Mouse (Mus musculus) MEL (cell line): ENCODE data around the gene Dolpp1. TPM values are rescaled to one million over a fixed set of nuclear protein-coding genes. Genes with fewer than 3 reads are reported as not detected.

Source experiments
- DNase-seq: peaks from one replicate; pipeline ENCODE4 v3.0.0; 2011; ENCODE audit warnings: low read depth, low spot score
- H3K27ac ChIP-seq: 2 replicates; pipeline ENCODE4 v1.5.1; 2012; ENCODE audit warnings: low read depth, mild to moderate bottlenecking, control low read depth, low read length, moderate library complexity; ENCODE audit not compliant: control insufficient read depth
- H3K27me3 ChIP-seq, 2 experiments: fragments of 150-350 bp in 1 of 2; sonication (generic) in 1 of 2; 2 replicates each; pipeline ENCODE4 v1.6.1; 2012; ENCODE audit warnings: low read length in 2 of 2, mild to moderate bottlenecking in 2 of 2, improper control_type of control experiment in 1 of 2, moderate library complexity in 1 of 2; ENCODE audit not compliant: insufficient read depth in 2 of 2, control insufficient read depth in 1 of 2
- H3K36me3 ChIP-seq, 2 experiments: 2 replicates each; pipeline ENCODE4 v1.6.1; 2012 to 2014; ENCODE audit warnings: low read length in 2 of 2, improper control_type of control experiment in 1 of 2, inconsistent platforms in 1 of 2, mild to moderate bottlenecking in 1 of 2; ENCODE audit not compliant: insufficient read depth in 2 of 2, control insufficient read depth in 1 of 2
- H3K4me1 ChIP-seq, 2 experiments: fragments of 150-350 bp in 1 of 2; sonication (generic) in 1 of 2; 2 replicates each; pipeline ENCODE4 v1.6.1; 2012; ENCODE audit warnings: low read length in 2 of 2, improper control_type of control experiment in 1 of 2, mild to moderate bottlenecking in 1 of 2; ENCODE audit not compliant: insufficient read depth in 2 of 2, control insufficient read depth in 1 of 2
- H3K4me3 ChIP-seq, 2 experiments: fragments of 150-350 bp in 1 of 2; sonication (generic) in 1 of 2; 2 replicates each; pipeline ENCODE4 v1.5.1; 2012; ENCODE audit warnings: low read depth in 2 of 2, low read length in 2 of 2, mild to moderate bottlenecking in 2 of 2, moderate library complexity in 2 of 2, control low read depth in 1 of 2, improper control_type of control experiment in 1 of 2; ENCODE audit not compliant: control insufficient read depth in 1 of 2, insufficient read depth in 1 of 2
- H3K79me2 ChIP-seq: 2 replicates; pipeline ENCODE4 v1.6.1; 2012; ENCODE audit warnings: mild to moderate bottlenecking, low read length, moderate library complexity; ENCODE audit not compliant: control insufficient read depth, poor library complexity, insufficient read depth
- H3K9ac ChIP-seq: 2 replicates; pipeline ENCODE4 v1.6.1; 2012; ENCODE audit warnings: low read depth, mild to moderate bottlenecking, control low read depth, low read length, moderate library complexity; ENCODE audit not compliant: control insufficient read depth, poor library complexity, severe bottlenecking
- H3K9me3 ChIP-seq: fragments of 150-350 bp; sonication (generic); replicated peaks from 2 replicates; pipeline ENCODE4 v1.6.1; 2012; ENCODE audit warnings: mild to moderate bottlenecking, low read length, improper control_type of control experiment, moderate library complexity; ENCODE audit not compliant: insufficient read depth
- CHD2 ChIP-seq: IDR thresholded peaks from 2 replicates; pipeline ENCODE4 v1.6.1; 2011; ENCODE audit warnings: low read length, improper control_type of control experiment
- CTCF ChIP-seq, 3 experiments: IDR thresholded peaks in 2 of 3; conservative IDR thresholded peaks in 1 of 3; 2 replicates each; pipeline ENCODE4 v1.5.1; 2011 to 2012; ENCODE audit warnings: low read length in 3 of 3, low read depth in 2 of 3, mild to moderate bottlenecking in 2 of 3, improper control_type of control experiment in 1 of 3, inconsistent platforms in 1 of 3, mixed read lengths in 1 of 3, moderate library complexity in 1 of 3; ENCODE audit not compliant: control insufficient read depth in 1 of 3, insufficient read depth in 1 of 3, poor library complexity in 1 of 3, severe bottlenecking in 1 of 3
- ELF1 ChIP-seq: IDR thresholded peaks from 2 replicates; pipeline ENCODE4 v1.6.1; 2014; ENCODE audit warnings: low read depth, mild to moderate bottlenecking, inconsistent platforms, low read length, improper control_type of control experiment, moderate library complexity
- EP300 ChIP-seq, 2 experiments: IDR thresholded peaks; 2 replicates each; pipeline ENCODE4 v1.6.1; 2011; ENCODE audit warnings: improper control_type of control experiment in 2 of 2, low read length in 2 of 2, low read depth in 1 of 2, mild to moderate bottlenecking in 1 of 2
- ETS1 ChIP-seq: IDR thresholded peaks from 2 replicates; pipeline ENCODE4 v1.6.1; 2012; ENCODE audit warnings: low read depth, mild to moderate bottlenecking, inconsistent platforms, low read length, improper control_type of control experiment, moderate library complexity
- HCFC1 ChIP-seq: IDR thresholded peaks from 2 replicates; pipeline ENCODE4 v1.6.1; 2012; ENCODE audit warnings: low read depth, mild to moderate bottlenecking, inconsistent platforms, low read length, improper control_type of control experiment, moderate library complexity
- JUND ChIP-seq: IDR thresholded peaks from 2 replicates; pipeline ENCODE4 v1.6.1; 2011; ENCODE audit warnings: low read depth, mild to moderate bottlenecking, improper control_type of control experiment, low read length
- MAZ ChIP-seq: IDR thresholded peaks from 2 replicates; pipeline ENCODE4 v1.6.1; 2012; ENCODE audit warnings: low read depth, mild to moderate bottlenecking, inconsistent platforms, low read length, improper control_type of control experiment
- MEF2A ChIP-seq: IDR thresholded peaks from 2 replicates; pipeline ENCODE4 v1.6.1; 2014; ENCODE audit warnings: low read depth, mild to moderate bottlenecking, inconsistent platforms, low read length, improper control_type of control experiment; ENCODE audit not compliant: poor library complexity, insufficient replicate concordance, severe bottlenecking; ENCODE audit errors: extremely low read depth
- MYC ChIP-seq: IDR thresholded peaks from 2 replicates; pipeline ENCODE4 v1.6.1; 2011; ENCODE audit warnings: low read depth, mild to moderate bottlenecking, low read length, improper control_type of control experiment, moderate library complexity
- NELFE ChIP-seq: IDR thresholded peaks from 2 replicates; pipeline ENCODE4 v1.6.1; 2011; ENCODE audit warnings: low read depth, low read length, improper control_type of control experiment
- NRF1 ChIP-seq: IDR thresholded peaks from 2 replicates; pipeline ENCODE4 v1.6.1; 2014; ENCODE audit warnings: low read depth, mild to moderate bottlenecking, inconsistent platforms, low read length, improper control_type of control experiment, moderate library complexity; ENCODE audit not compliant: poor library complexity, insufficient read depth, severe bottlenecking
- POLR2A ChIP-seq, 2 experiments: IDR thresholded peaks; 2 replicates each; pipeline ENCODE4 v1.6.1; 2011 to 2012; ENCODE audit warnings: low read length in 2 of 2, mild to moderate bottlenecking in 2 of 2, control low read depth in 1 of 2, improper control_type of control experiment in 1 of 2, low read depth in 1 of 2, moderate library complexity in 1 of 2; ENCODE audit not compliant: control insufficient read depth in 1 of 2, insufficient read depth in 1 of 2, poor library complexity in 1 of 2
- POLR2AphosphoS5 ChIP-seq: IDR thresholded peaks from 2 replicates; pipeline ENCODE4 v1.6.1; 2012; ENCODE audit warnings: low read depth, borderline replicate concordance, mild to moderate bottlenecking, inconsistent platforms, low read length, moderate library complexity, mixed read lengths
- TAL1 ChIP-seq: IDR thresholded peaks from 2 replicates; pipeline ENCODE4 v1.6.1; 2012; ENCODE audit warnings: mild to moderate bottlenecking, inconsistent platforms, low read length, moderate library complexity, mixed read lengths
- TBP ChIP-seq: IDR thresholded peaks from 2 replicates; pipeline ENCODE4 v1.8.0; 2011; ENCODE audit warnings: low read depth, low read length, improper control_type of control experiment
- TCF12 ChIP-seq: IDR thresholded peaks from 2 replicates; pipeline ENCODE4 v1.6.1; 2014; ENCODE audit warnings: low read depth, mild to moderate bottlenecking, inconsistent platforms, low read length, improper control_type of control experiment, moderate library complexity
- UBTF ChIP-seq: IDR thresholded peaks from 2 replicates; pipeline ENCODE4 v1.6.1; 2012; ENCODE audit warnings: low read depth, mild to moderate bottlenecking, inconsistent platforms, low read length, improper control_type of control experiment, moderate library complexity, borderline replicate concordance; ENCODE audit not compliant: insufficient read depth
- USF1 ChIP-seq: IDR thresholded peaks from 2 replicates; pipeline ENCODE4 v1.6.1; 2014; ENCODE audit warnings: low read depth, mild to moderate bottlenecking, inconsistent platforms, low read length, improper control_type of control experiment, moderate library complexity
- ZKSCAN1 ChIP-seq: IDR thresholded peaks from 2 replicates; pipeline ENCODE4 v1.6.1; 2012; ENCODE audit warnings: low read depth, mild to moderate bottlenecking, inconsistent platforms, low read length, improper control_type of control experiment, moderate library complexity
- ZMIZ1 ChIP-seq: IDR thresholded peaks from 2 replicates; pipeline ENCODE4 v1.6.1; 2012; ENCODE audit warnings: low read depth, mild to moderate bottlenecking, inconsistent platforms, low read length, improper control_type of control experiment, moderate library complexity
- ZNF384 ChIP-seq: IDR thresholded peaks from 2 replicates; pipeline ENCODE4 v1.6.1; 2012; ENCODE audit warnings: low read depth, mild to moderate bottlenecking, inconsistent platforms, low read length, improper control_type of control experiment
- polyA plus RNA-seq, 2 experiments: library from polyadenylated mRNA; stranded (reverse) in 1 of 2; unstranded in 1 of 2; fragments of >175 nt in 1 of 2; fragments of >200 nt in 1 of 2; gene quantifications; 2 replicates each; pipeline versions ENCODE4 v1.2.1 to v1.2.4; 2012; ENCODE audit warnings: low replicate concordance in 2 of 2, low read depth in 1 of 2; ENCODE audit not compliant: insufficient read length in 2 of 2, insufficient read depth in 1 of 2, missing spikeins in 1 of 2
- total RNA-seq: library from RNA; depleted of rRNA; stranded (reverse); fragments of 300-350 nt; gene quantifications from 2 replicates; pipeline ENCODE4 v1.2.3, GENCODE M21; 2012

Dolpp1 gene
- total and polyA plus RNA-seq, 3 experiments = 28.0 to 37.5 TPM; not detected in 1

GRCm38 (mm10) chr2:30384814-30385213, 7.2 kb upstream of the Dolpp1 start:
- no peaks in the 10 kb centered on the region for H3K36me3 ChIP-seq
- H3K27me3 ChIP-seq = no peaks in the 10 kb centered on the region
- no peak for DNase-seq
- no peaks in the 10 kb centered on the region for H3K79me2 ChIP-seq
- H3K4me1 ChIP-seq = no peaks in the 10 kb centered on the region
- no peak overlapping the region for H3K9ac ChIP-seq
- no peak overlapping the region for H3K27ac ChIP-seq
- H3K9me3 ChIP-seq = no peaks in the 10 kb centered on the region
- no peak overlapping the region for H3K4me3 ChIP-seq
- TF ChIP-seq NELFE (no peak), ZMIZ1 (no peak), POLR2AphosphoS5 (no peak), USF1 (no peak), NRF1 (no peak), TAL1 (no peak), ZNF384 (no peak), MAZ (no peak)
- TF ChIP-seq, all 39 proteins: peak for 0

GRCm38 (mm10) chr2:30385591-30385990, 6.5 kb upstream of the Dolpp1 start:
- DNase-seq = no peak
- Histone ChIP-seq H3K27me3 (no peaks in the 10 kb centered on the region), H3K36me3 (no peaks in the 10 kb centered on the region), H3K9ac (no peak overlapping the region), H3K79me2 (no peaks in the 10 kb centered on the region), H3K4me1 (peaks cover 0 to 1% of the 10 kb centered on the region in 2 experiments; a peak in 1 of 4 replicates), H3K27ac (no peak overlapping the region), H3K4me3 (no peak overlapping the region), H3K9me3 (no peaks in the 10 kb centered on the region)
- TF ChIP-seq ETS1 (no peak), ZMIZ1 (no peak), UBTF (no peak), ZNF384 (no peak), TCF12 (no peak), JUND (no peak), POLR2A (IDR thresholded peaks at IDR 0.05; ENCODE audit: control insufficient read depth in 1 of 2, insufficient read depth in 1 of 2, low read depth in 1 of 2, low read length in 2 of 2, poor library complexity in 1 of 2) (no peak), EP300 (IDR thresholded peaks at IDR 0.05; ENCODE audit: low read depth in 1 of 2, low read length in 2 of 2) (no peak), NRF1 (no peak), USF1 (no peak), CTCF (IDR thresholded peaks at IDR 0.05 in 2 of 3, conservative IDR thresholded peaks at IDR 0.05 in 1 of 3; ENCODE audit: control insufficient read depth in 1 of 3, insufficient read depth in 1 of 3, low read depth in 2 of 3, low read length in 3 of 3, poor library complexity in 1 of 3, severe bottlenecking in 1 of 3) (no peak), ELF1 (no peak), HCFC1 (no peak), MYC (no peak), ZKSCAN1 (no peak), MEF2A (no peak), TBP (no peak), POLR2AphosphoS5 (no peak), CHD2 (no peak)
